Mouse (Mus musculus) embryo, embryonic 9.5 days (tissue): Measurements from ENCODE around the gene Cylc1.

Source experiments
- DNase-seq: peaks from one replicate; pipeline ENCODE4 v3.0.0-alpha.2; 2017; ENCODE audit errors: extremely low spot score

Cylc1 gene

GRCm38 (mm10) chrX:111110118-111110517, at the start of gene Cylc1:
Gene Cylc1, plus strand, starts transcription at chrX:111110418.
- DNase-seq = no peak

GRCm38 (mm10) chrX:111078680-111079079, 31.5 kb upstream of the Cylc1 start:
- no peak for DNase-seq

- DNase-seq = no peak
Measured at GRCm38 (mm10) chrX:111168040-111168439, 57.8 kb downstream of the Cylc1 start, which contains the start of gene Gm10112. Gene Gm10112, plus strand, starts transcription at chrX:111168340.
